Mouse (Mus musculus): ENCODE data around the gene Pde8b. TPM values are rescaled to one million over a fixed set of nuclear protein-coding genes. Genes with fewer than 3 reads are reported as not detected.

Pde8b gene
- total RNA-seq, 1 experiment = 0.40 TPM

DNA sequence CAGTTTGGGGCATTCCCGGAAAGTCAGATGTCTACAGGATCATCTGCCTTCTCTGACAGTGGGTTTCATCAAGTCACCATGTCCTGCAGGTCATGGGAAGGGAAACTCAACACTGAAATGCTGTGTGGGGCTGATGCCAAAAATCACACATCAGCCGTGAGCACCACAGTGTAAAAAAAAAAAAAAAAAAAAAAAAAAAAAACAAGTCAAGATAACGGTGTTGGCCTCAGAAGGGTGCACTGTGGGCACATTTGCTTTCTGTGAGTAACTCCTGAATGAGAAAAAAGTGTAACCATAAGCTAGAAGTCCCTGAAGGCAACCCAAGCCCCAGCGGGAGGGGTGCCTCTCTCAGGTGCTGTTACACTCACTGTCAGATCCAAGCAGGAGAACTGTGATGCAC, 199.7 kb downstream of the Pde8b start:
- in situ Hi-C loops (cut with MboI; ENCODE audit: low sequenced_read_pairs in 2 of 2, unreplicated experiment in 2 of 2) = no loop called here
- no peaks in the 10 kb centered on the region for H3K4me1 ChIP-seq (ENCODE audit: control insufficient read depth in 2 of 2, insufficient read depth in 2 of 2, low read length in 2 of 2, poor library complexity in 1 of 2)
- no peak overlapping the region for H3K9ac ChIP-seq (ENCODE audit: insufficient read depth, low read depth, low read length, poor library complexity, severe bottlenecking)
- no peak for TF ChIP-seq MAFK (IDR thresholded peaks at IDR 0.05; ENCODE audit: insufficient read depth, low read depth, low read length)
- no peak for TF ChIP-seq HCFC1 (IDR thresholded peaks at IDR 0.05; ENCODE audit: borderline replicate concordance, insufficient read depth, low read length)
- TF ChIP-seq CHD2 (IDR thresholded peaks at IDR 0.05; ENCODE audit: low read depth, low read length) = no peak
- TF ChIP-seq ZC3H11A (IDR thresholded peaks at IDR 0.05; ENCODE audit: borderline replicate concordance, low read depth, low read length) = no peak
- TF ChIP-seq ZNF384 (IDR thresholded peaks at IDR 0.05; ENCODE audit: low read depth, low read length) = peak; percentile 47; the same call in 1 of the 2 replicates
- H3K36me3 ChIP-seq (ENCODE audit: control insufficient read depth, insufficient read depth, low read length, poor library complexity, severe bottlenecking) = no peaks in the 10 kb centered on the region
- H3K4me3 ChIP-seq (ENCODE audit: insufficient read depth in 1 of 2, low read depth in 1 of 2, low read length in 2 of 2, poor library complexity in 1 of 2, severe bottlenecking in 1 of 2) = no peak overlapping the region
- no peak overlapping the region for H3K27ac ChIP-seq (ENCODE audit: insufficient read depth, low read depth, low read length, poor library complexity, severe bottlenecking)
- DNase-seq (ENCODE audit: low read depth, low spot score) = no peak
- H3K9me3 ChIP-seq (ENCODE audit: control insufficient read depth, insufficient read depth, low read depth, low read length) = no peaks in the 10 kb centered on the region

DNA sequence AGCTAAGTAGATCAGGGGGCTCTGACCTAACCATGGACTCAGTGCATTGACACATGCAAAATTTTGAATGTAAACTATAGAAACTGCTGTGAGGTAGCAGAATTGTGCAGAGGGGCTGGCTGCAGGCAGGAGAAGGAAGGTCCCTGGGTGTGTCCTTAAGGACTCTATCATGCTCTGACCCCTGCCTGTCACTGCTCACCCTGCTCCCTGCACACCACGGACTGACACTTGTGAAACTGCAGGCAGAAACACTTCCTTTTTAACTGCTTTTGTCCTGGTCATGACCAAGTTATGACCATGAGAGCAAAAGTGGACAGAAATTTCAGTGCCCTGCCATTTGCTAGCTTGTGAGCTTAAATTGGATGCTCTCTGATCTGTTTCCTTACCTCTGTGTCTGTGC, 206.0 kb downstream of the Pde8b start:
- no peak overlapping the region for H3K27ac ChIP-seq (ENCODE audit: insufficient read depth, low read depth, low read length, poor library complexity, severe bottlenecking)
- DNase-seq (ENCODE audit: low read depth, low spot score) = no peak
- no peak overlapping the region for H3K9ac ChIP-seq (ENCODE audit: insufficient read depth, low read depth, low read length, poor library complexity, severe bottlenecking)
- no peaks in the 10 kb centered on the region for H3K9me3 ChIP-seq (ENCODE audit: control insufficient read depth, insufficient read depth, low read depth, low read length)
- no peaks in the 10 kb centered on the region; a peak in 1 of 4 replicates for H3K4me1 ChIP-seq (ENCODE audit: control insufficient read depth in 2 of 2, insufficient read depth in 2 of 2, low read length in 2 of 2, poor library complexity in 1 of 2)
- no peak overlapping the region for H3K4me3 ChIP-seq (ENCODE audit: insufficient read depth in 1 of 2, low read depth in 1 of 2, low read length in 2 of 2, poor library complexity in 1 of 2, severe bottlenecking in 1 of 2)
- TF ChIP-seq HCFC1 (IDR thresholded peaks at IDR 0.05; ENCODE audit: borderline replicate concordance, insufficient read depth, low read length) (no peak), ZNF384 (IDR thresholded peaks at IDR 0.05; ENCODE audit: low read depth, low read length) (no peak), MAFK (IDR thresholded peaks at IDR 0.05; ENCODE audit: insufficient read depth, low read depth, low read length) (no peak), ZC3H11A (IDR thresholded peaks at IDR 0.05; ENCODE audit: borderline replicate concordance, low read depth, low read length) (no peak), CHD2 (IDR thresholded peaks at IDR 0.05; ENCODE audit: low read depth, low read length) (no peak)
- no peaks in the 10 kb centered on the region for H3K36me3 ChIP-seq (ENCODE audit: control insufficient read depth, insufficient read depth, low read length, poor library complexity, severe bottlenecking)
- in situ Hi-C loops (cut with MboI; ENCODE audit: low sequenced_read_pairs in 2 of 2, unreplicated experiment in 2 of 2) = no loop called here

DNA sequence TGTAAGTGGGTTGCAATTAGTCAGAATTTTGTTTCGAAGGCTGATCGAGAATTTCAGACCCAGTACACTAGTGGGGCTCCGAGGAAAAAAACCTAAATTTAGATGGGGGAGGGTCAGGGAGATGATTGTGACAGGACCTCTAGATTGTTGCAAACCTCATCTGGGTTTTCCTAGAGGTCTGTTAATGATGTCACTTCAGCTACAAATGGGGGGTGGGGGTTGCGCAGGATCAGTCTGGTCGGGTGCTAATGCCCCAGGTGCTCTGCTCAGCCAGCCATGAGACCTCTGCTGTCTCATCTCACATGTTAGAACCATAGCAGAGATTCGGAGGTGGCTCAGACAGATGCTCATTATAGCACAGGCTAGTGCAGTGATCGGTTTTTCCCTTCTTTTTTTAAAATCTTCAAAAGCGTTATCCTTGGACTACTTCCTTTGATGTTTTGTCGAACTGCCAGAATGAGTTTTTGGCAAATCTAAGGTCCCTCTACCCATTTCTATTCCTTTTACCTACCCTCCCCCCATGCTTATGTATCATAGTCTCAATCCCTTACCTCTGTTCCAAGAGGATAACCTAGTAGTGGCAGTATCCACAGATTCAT, 209.9 kb downstream of the Pde8b start:
- no peaks in the 10 kb centered on the region for H3K9me3 ChIP-seq (ENCODE audit: control insufficient read depth, insufficient read depth, low read depth, low read length)
- TF ChIP-seq ZNF384 (IDR thresholded peaks at IDR 0.05; ENCODE audit: low read depth, low read length) (no peak), MAFK (IDR thresholded peaks at IDR 0.05; ENCODE audit: insufficient read depth, low read depth, low read length) (no peak), HCFC1 (IDR thresholded peaks at IDR 0.05; ENCODE audit: borderline replicate concordance, insufficient read depth, low read length) (no peak), ZC3H11A (IDR thresholded peaks at IDR 0.05; ENCODE audit: borderline replicate concordance, low read depth, low read length) (no peak), CHD2 (IDR thresholded peaks at IDR 0.05; ENCODE audit: low read depth, low read length) (no peak)
- no peak overlapping the region for H3K27ac ChIP-seq (ENCODE audit: insufficient read depth, low read depth, low read length, poor library complexity, severe bottlenecking)
- H3K4me3 ChIP-seq (ENCODE audit: insufficient read depth in 1 of 2, low read depth in 1 of 2, low read length in 2 of 2, poor library complexity in 1 of 2, severe bottlenecking in 1 of 2) = no peak overlapping the region
- in situ Hi-C loops (cut with MboI; ENCODE audit: low sequenced_read_pairs in 2 of 2, unreplicated experiment in 2 of 2) = no loop called here
- no peaks in the 10 kb centered on the region for H3K36me3 ChIP-seq (ENCODE audit: control insufficient read depth, insufficient read depth, low read length, poor library complexity, severe bottlenecking)
- H3K9ac ChIP-seq (ENCODE audit: insufficient read depth, low read depth, low read length, poor library complexity, severe bottlenecking) = no peak overlapping the region
- no peaks in the 10 kb centered on the region; a peak in 1 of 4 replicates for H3K4me1 ChIP-seq (ENCODE audit: control insufficient read depth in 2 of 2, insufficient read depth in 2 of 2, low read length in 2 of 2, poor library complexity in 1 of 2)
- no peak for DNase-seq (ENCODE audit: low read depth, low spot score)

DNA sequence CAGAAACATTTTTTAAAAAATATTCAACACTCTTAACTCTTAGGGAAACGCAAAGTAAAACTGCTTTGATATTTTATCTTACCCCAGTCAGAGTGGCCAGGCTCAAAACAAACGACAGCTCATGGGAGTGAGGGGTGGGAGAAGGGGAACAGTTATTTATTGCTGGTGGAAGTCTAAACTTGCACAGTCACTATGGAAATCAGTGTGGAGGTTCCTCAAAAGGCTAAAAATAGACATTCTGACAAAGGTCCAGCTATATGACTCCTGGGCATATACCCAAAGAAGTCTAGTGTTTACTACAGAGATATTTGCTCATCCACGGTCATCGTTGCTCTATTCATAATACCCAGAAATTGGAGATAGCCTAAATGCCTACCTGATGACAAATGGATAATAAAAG, 211.9 kb downstream of the Pde8b start:
- Histone ChIP-seq H3K27ac (ENCODE audit: insufficient read depth, low read depth, low read length, poor library complexity, severe bottlenecking) (no peak overlapping the region), H3K9me3 (ENCODE audit: control insufficient read depth, insufficient read depth, low read depth, low read length) (no peaks in the 10 kb centered on the region), H3K36me3 (ENCODE audit: control insufficient read depth, insufficient read depth, low read length, poor library complexity, severe bottlenecking) (no peaks in the 10 kb centered on the region), H3K4me1 (ENCODE audit: control insufficient read depth in 2 of 2, insufficient read depth in 2 of 2, low read length in 2 of 2, poor library complexity in 1 of 2) (no peaks in the 10 kb centered on the region), H3K4me3 (ENCODE audit: insufficient read depth in 1 of 2, low read depth in 1 of 2, low read length in 2 of 2, poor library complexity in 1 of 2, severe bottlenecking in 1 of 2) (no peak overlapping the region), H3K9ac (ENCODE audit: insufficient read depth, low read depth, low read length, poor library complexity, severe bottlenecking) (no peak overlapping the region)
- TF ChIP-seq HCFC1 (IDR thresholded peaks at IDR 0.05; ENCODE audit: borderline replicate concordance, insufficient read depth, low read length) (no peak), MAFK (IDR thresholded peaks at IDR 0.05; ENCODE audit: insufficient read depth, low read depth, low read length) (no peak), ZC3H11A (IDR thresholded peaks at IDR 0.05; ENCODE audit: borderline replicate concordance, low read depth, low read length) (no peak), ZNF384 (IDR thresholded peaks at IDR 0.05; ENCODE audit: low read depth, low read length) (no peak), CHD2 (IDR thresholded peaks at IDR 0.05; ENCODE audit: low read depth, low read length) (no peak)
- in situ Hi-C loops (cut with MboI; ENCODE audit: low sequenced_read_pairs in 2 of 2, unreplicated experiment in 2 of 2) = no loop called here
- DNase-seq (ENCODE audit: low read depth, low spot score) = no peak
